Mouse (Mus musculus): ENCODE results near the gene Zfp30.

Gene Zfp30

DNA sequence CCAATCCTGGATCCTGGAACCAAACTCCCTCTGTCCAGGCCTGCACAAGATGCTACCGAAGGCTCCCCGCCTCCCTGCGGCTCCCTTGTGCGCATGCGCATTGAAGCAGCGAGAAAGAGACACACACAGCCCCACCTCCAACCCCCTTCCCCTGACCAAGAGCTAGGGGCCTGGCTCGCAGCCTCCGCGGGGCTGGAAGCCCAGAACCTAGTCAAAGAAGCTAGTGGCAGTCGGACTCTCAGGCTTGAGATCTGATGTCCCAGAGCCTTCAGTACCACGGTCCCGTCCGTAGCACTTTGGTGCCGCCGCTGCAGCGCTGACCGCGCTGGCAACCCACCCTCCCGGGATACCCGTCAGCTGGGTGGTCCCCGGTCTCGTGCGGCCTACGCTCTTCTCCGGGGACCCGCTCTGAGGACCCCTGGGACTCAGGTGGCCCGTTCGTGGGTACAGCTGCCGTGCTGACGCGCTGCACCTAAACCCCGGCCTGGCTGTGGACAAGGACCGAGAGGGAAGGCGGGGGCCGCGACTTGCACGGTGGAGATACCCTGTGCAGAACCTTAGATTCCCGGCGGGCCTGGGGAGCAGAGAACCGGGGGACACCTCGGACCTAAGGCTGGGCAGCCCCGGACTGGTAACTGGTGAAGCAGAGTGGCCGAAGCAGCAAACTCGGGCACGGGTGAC, at the start of gene Zfp30:
Gene Zfp30 (plus strand): TSS at position 128 of the 681 bp plus-strand sequence.
- Histone ChIP-seq H3K9me3 (ENCODE audit: low read length) (peaks cover 8% of the 10 kb centered on the region; the same call in 1 of the 2 replicates), H3K4me3 (replicated peaks; ENCODE audit: low read length) (peak within 1 kb of the TSS; percentile 88), H3K27me3 (ENCODE audit: insufficient read depth, low read length) (no peaks in the 10 kb centered on the region), H3K4me1 (replicated peaks; ENCODE audit: low read depth, low read length) (peaks cover 25% of the 10 kb centered on the region), H3K36me3 (ENCODE audit: insufficient read depth, low read length) (peaks cover 21% of the 10 kb centered on the region)
- TF ChIP-seq NANOG (IDR thresholded peaks at IDR 0.05; ENCODE audit: borderline replicate concordance, low read length) (no peak), POU5F1 (IDR thresholded peaks at IDR 0.05; ENCODE audit: borderline replicate concordance, low read length) (no peak), CTCF (conservative IDR thresholded peaks at IDR 0.05; ENCODE audit: low read length) (no peak)

- no peak for TF ChIP-seq POU5F1 (IDR thresholded peaks at IDR 0.05; ENCODE audit: borderline replicate concordance, low read length)
- no peak for TF ChIP-seq CTCF (conservative IDR thresholded peaks at IDR 0.05; ENCODE audit: low read length)
- no peak for TF ChIP-seq NANOG (IDR thresholded peaks at IDR 0.05; ENCODE audit: borderline replicate concordance, low read length)
- Histone ChIP-seq H3K4me1 (replicated peaks; ENCODE audit: low read depth, low read length) (no peaks in the 10 kb centered on the region), H3K36me3 (ENCODE audit: insufficient read depth, low read length) (no peaks in the 10 kb centered on the region), H3K27me3 (ENCODE audit: insufficient read depth, low read length) (no peaks in the 10 kb centered on the region), H3K4me3 (replicated peaks; ENCODE audit: low read length) (no peak overlapping the region), H3K9me3 (ENCODE audit: low read length) (peaks cover 80% of the 10 kb centered on the region)
Observed at GRCm38 (mm10) chr7:29742258-29742657, 41.5 kb upstream of the Zfp30 start.

DNA sequence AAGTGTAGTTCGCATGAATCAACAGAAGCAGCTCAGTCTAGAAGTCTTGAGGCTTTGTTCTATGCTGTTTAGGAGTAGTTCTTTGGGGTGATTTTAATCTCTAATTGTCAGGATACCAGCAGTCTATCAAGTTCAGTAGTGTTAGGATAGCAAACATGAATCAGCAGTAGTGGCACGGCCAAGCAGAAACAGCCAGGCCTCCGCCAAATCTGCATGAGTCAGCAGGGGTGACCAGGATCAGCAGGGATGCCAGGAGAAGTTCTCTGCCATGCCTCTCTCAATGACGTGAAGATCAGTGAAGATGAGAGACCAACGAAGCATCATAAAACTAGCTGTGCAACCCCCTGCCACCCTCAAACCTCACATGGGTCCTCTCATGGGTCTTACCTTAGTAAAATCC, 23.3 kb upstream of the Zfp30 start:
- H3K4me3 ChIP-seq (replicated peaks; ENCODE audit: low read length): no peak overlapping the region
- no peaks in the 10 kb centered on the region for H3K27me3 ChIP-seq (ENCODE audit: insufficient read depth, low read length)
- no peaks in the 10 kb centered on the region for H3K36me3 ChIP-seq (ENCODE audit: insufficient read depth, low read length)
- no peaks in the 10 kb centered on the region for H3K4me1 ChIP-seq (replicated peaks; ENCODE audit: low read depth, low read length)
- peaks cover 29% of the 10 kb centered on the region for H3K9me3 ChIP-seq (ENCODE audit: low read length)
- TF ChIP-seq CTCF (conservative IDR thresholded peaks at IDR 0.05; ENCODE audit: low read length) (no peak), NANOG (IDR thresholded peaks at IDR 0.05; ENCODE audit: borderline replicate concordance, low read length) (no peak)

DNA sequence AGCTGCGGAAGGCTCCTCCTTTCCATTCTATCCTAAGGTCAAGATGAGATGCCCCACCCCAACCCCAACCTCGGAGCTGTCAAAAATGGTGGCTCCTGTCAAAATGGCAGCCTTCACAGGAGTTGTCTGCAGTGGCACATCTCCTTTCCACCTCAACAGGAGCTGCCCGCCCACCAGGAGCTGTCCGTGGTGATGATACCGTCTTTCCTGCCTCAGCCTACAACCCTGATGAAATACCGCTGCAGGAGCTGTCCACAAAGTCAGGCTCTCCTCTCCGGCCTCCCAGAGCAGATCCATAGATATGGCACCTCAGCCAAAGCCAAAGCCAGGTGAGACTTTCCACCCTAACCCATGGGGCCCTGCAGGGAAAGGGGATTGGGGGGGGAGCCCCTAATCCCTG, 19.1 kb upstream of the Zfp30 start:
- Histone ChIP-seq H3K4me1 (replicated peaks; ENCODE audit: low read depth, low read length) (peaks cover 28% of the 10 kb centered on the region), H3K9me3 (ENCODE audit: low read length) (no peaks in the 10 kb centered on the region), H3K4me3 (replicated peaks; ENCODE audit: low read length) (no peak overlapping the region), H3K36me3 (ENCODE audit: insufficient read depth, low read length) (no peaks in the 10 kb centered on the region), H3K27me3 (ENCODE audit: insufficient read depth, low read length) (no peaks in the 10 kb centered on the region)
- TF ChIP-seq POU5F1 (IDR thresholded peaks at IDR 0.05; ENCODE audit: borderline replicate concordance, low read length) (no peak), NANOG (IDR thresholded peaks at IDR 0.05; ENCODE audit: borderline replicate concordance, low read length) (no peak), CTCF (conservative IDR thresholded peaks at IDR 0.05; ENCODE audit: low read length) (no peak)

- peak overlapping the region; percentile 95 for H3K4me3 ChIP-seq (replicated peaks; ENCODE audit: low read length)
- no peaks in the 10 kb centered on the region for H3K9me3 ChIP-seq (ENCODE audit: low read length)
- peaks cover 12% of the 10 kb centered on the region for H3K36me3 ChIP-seq (ENCODE audit: insufficient read depth, low read length)
- peaks cover 40% of the 10 kb centered on the region for H3K4me1 ChIP-seq (replicated peaks; ENCODE audit: low read depth, low read length)
- H3K27me3 ChIP-seq (ENCODE audit: insufficient read depth, low read length): no peaks in the 10 kb centered on the region
- TF ChIP-seq CTCF (conservative IDR thresholded peaks at IDR 0.05; ENCODE audit: low read length) (no peak), POU5F1 (IDR thresholded peaks at IDR 0.05; ENCODE audit: borderline replicate concordance, low read length) (no peak), NANOG (IDR thresholded peaks at IDR 0.05; ENCODE audit: borderline replicate concordance, low read length) (no peak)
Observed at GRCm38 (mm10) chr7:29767058-29767686, 16.6 kb upstream of the Zfp30 start.

DNA sequence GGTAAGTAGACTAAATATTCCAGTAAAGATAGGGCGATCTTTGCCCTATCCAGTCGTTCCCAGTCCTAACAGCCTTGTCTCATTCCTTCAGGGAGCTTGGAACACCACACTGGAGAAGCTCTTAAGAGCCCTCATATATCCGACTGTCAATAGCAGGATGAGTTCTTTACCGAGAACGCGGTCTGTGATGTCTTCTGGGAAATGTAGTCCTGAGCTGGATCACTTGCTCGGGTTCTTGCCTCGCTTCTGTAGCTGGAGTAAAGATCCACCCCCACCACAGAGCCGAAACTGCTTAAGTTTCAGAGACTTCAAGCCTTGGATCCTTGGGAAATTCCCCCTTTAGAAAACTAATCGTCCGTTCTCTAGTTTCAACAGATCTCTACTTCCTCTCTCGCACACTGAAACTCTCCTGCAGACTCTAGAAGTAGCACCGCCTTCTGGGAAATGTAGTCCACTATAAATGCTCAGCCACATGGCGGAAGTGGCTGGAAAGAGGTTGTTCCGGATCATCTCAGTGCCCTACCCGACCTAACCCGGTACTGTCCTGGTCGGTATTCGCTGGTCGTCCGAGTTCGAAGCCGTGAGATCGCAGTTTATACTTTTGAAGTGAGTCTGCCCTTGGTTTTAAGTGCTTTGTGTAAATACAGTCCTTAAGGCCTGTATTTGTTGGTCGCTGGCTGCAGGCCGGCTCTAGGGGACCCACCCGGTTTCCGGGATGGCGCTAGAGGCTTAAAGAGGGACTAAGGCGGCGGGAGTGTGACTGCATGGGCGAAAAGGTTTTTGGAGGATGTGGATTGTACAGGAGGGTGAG, 15.5 kb upstream of the Zfp30 start, which contains the start of gene Zfp84:
Gene Zfp84 (plus strand): TSS at position 463 of the 811 bp plus-strand sequence.
- peaks cover 20% of the 10 kb centered on the region for H3K36me3 ChIP-seq (ENCODE audit: insufficient read depth, low read length)
- TF ChIP-seq NANOG (IDR thresholded peaks at IDR 0.05; ENCODE audit: borderline replicate concordance, low read length) (no peak), CTCF (conservative IDR thresholded peaks at IDR 0.05; ENCODE audit: low read length) (no peak), POU5F1 (IDR thresholded peaks at IDR 0.05; ENCODE audit: borderline replicate concordance, low read length) (no peak)
- H3K4me1 ChIP-seq (replicated peaks; ENCODE audit: low read depth, low read length): peaks cover 42% of the 10 kb centered on the region
- H3K9me3 ChIP-seq (ENCODE audit: low read length): no peaks in the 10 kb centered on the region
- H3K27me3 ChIP-seq (ENCODE audit: insufficient read depth, low read length): no peaks in the 10 kb centered on the region
- H3K4me3 ChIP-seq (replicated peaks; ENCODE audit: low read length): peak within 1 kb of the TSS; percentile 95

DNA sequence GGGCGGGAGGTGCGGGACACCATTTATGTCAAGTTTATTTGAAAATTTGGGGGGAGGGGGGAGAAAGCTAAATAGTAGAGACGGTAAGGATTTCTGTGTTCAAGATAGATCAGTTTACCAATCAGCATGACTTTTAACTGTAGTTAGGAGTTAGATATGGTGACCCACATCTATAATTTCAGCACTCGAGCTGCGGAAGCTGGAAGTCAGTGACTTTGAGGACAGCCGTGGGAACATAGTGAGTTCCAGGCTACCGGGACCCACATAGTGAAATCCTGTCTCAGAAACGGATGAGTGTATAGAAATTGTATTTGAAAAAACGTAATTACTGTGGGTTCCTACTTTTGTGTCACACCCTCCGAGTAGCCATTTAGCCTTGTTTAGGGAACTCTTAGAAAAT, 14.8 kb upstream of the Zfp30 start:
- no peaks in the 10 kb centered on the region for H3K27me3 ChIP-seq (ENCODE audit: insufficient read depth, low read length)
- H3K36me3 ChIP-seq (ENCODE audit: insufficient read depth, low read length): peaks cover 27% of the 10 kb centered on the region
- H3K9me3 ChIP-seq (ENCODE audit: low read length): no peaks in the 10 kb centered on the region
- peaks cover 49% of the 10 kb centered on the region for H3K4me1 ChIP-seq (replicated peaks; ENCODE audit: low read depth, low read length)
- H3K4me3 ChIP-seq (replicated peaks; ENCODE audit: low read length): peak overlapping the region; percentile 95
- TF ChIP-seq POU5F1 (IDR thresholded peaks at IDR 0.05; ENCODE audit: borderline replicate concordance, low read length): no peak
- no peak for TF ChIP-seq NANOG (IDR thresholded peaks at IDR 0.05; ENCODE audit: borderline replicate concordance, low read length)
- no peak for TF ChIP-seq CTCF (conservative IDR thresholded peaks at IDR 0.05; ENCODE audit: low read length)

GRCm38 (mm10) chr7:29773503-29773902, 10.3 kb upstream of the Zfp30 start:
- no peaks in the 10 kb centered on the region for H3K9me3 ChIP-seq (ENCODE audit: low read length)
- H3K4me1 ChIP-seq (replicated peaks; ENCODE audit: low read depth, low read length): peaks cover 37% of the 10 kb centered on the region
- H3K36me3 ChIP-seq (ENCODE audit: insufficient read depth, low read length): peaks cover 71% of the 10 kb centered on the region
- H3K27me3 ChIP-seq (ENCODE audit: insufficient read depth, low read length): no peaks in the 10 kb centered on the region
- no peak overlapping the region for H3K4me3 ChIP-seq (replicated peaks; ENCODE audit: low read length)
- TF ChIP-seq POU5F1 (IDR thresholded peaks at IDR 0.05; ENCODE audit: borderline replicate concordance, low read length) (no peak), NANOG (IDR thresholded peaks at IDR 0.05; ENCODE audit: borderline replicate concordance, low read length) (no peak), CTCF (conservative IDR thresholded peaks at IDR 0.05; ENCODE audit: low read length) (no peak)

Data from E14TG2a.4 (cell line).